8 mouse cellular contexts compared by ENCODE assay signal in the genomic region with DNA sequence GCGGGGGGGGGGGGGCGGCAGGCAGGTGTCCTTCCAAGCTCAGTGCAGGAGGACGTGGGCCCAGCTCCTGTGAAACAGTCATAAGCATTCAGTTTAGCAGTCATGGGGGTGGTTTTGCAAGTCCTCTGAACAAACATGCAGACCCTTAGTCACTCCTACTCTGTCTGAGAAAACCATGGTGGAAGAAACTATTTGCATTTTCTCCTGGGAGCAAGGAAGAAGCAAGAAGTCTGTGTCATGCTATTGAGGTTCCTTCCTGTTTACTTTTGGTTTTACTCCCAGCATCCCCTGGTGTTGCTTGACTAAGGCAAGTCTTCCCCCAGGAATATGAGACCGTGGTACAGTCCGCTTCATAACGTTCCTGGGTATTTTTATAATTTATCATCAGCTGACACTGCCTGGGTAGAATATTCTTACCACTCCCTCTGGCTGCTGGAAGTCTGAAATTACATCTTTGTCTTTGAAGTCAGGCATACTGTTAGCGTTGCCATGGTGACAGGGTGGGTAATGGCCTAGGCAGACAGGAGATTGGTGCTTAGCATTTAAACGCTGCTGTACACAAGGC.
DNase-seq lines count a peak whose midpoint lies in the region; ATAC-seq lines count a peak whose summit lies in the region.

No protein-coding gene starts in this region.

- peak; percentile 70 for ATAC-seq in common myeloid progenitor, adult 5-6 weeks (replicated peaks; ENCODE audit: low read depth, poor library complexity, severe bottlenecking)
- ATAC-seq in megakaryocyte progenitor cell, adult 5-6 weeks (replicated peaks; ENCODE audit: poor library complexity): peak; percentile 82

- intact Hi-C loops in heart, postnatal 36 days (cut with DNase I): no loop called here
- intact Hi-C loops in left cerebral cortex, postnatal 10 days (cut with DNase I): no loop called here

- DNase-seq in heart, adult 11 months: peak; percentile 96
- DNase-seq in heart, postnatal 36 days: no peak
- DNase-seq in frontal cortex, postnatal 36 days (ENCODE audit: low spot score in 2 of 2): peak; percentile 59 to 86
- DNase-seq in induced T-regulatory cell, adult 2 months (ENCODE audit: low read depth): peak; percentile 88
- DNase-seq in left cerebral cortex, postnatal 10 days (ENCODE audit: extremely low spot score in 1 of 2, low spot score in 2 of 2): peak; percentile 78 to 87
- peak; percentile 94 for DNase-seq in skeletal muscle tissue, adult 2 months (ENCODE audit: low read depth, low spot score)

Comparison
In these comparisons a context has a peak if more than half of its experiments do, and no peak if none do; other contexts are left out.
1. DNase-seq: peak in heart, adult 11 months (single experiment), frontal cortex, postnatal 36 days (2 of 2), induced T-regulatory cell, adult 2 months (single experiment), left cerebral cortex, postnatal 10 days (2 of 2) and skeletal muscle tissue, adult 2 months (single experiment); none in heart, postnatal 36 days (0 of 2).